Mouse (Mus musculus) adrenal gland, adult (tissue): ENCODE data around the gene Hist1h3g.

ENCODE experiments used
- DNase-seq, 2 experiments: peaks; one replicate each; pipeline ENCODE4 v3.0.0; 2022 to 2023; ENCODE audit warnings: low spot score in 1 of 2; ENCODE audit not compliant: inconsistent age in 2 of 2

Hist1h3g gene

GRCm38 (mm10) chr13:23535137-23536075, at the start of gene Hist1h3g:
TSS of gene Hist1h3g (plus strand) at chr13:23535422.
- DNase-seq, result peak; percentile 87 to 96

DNA sequence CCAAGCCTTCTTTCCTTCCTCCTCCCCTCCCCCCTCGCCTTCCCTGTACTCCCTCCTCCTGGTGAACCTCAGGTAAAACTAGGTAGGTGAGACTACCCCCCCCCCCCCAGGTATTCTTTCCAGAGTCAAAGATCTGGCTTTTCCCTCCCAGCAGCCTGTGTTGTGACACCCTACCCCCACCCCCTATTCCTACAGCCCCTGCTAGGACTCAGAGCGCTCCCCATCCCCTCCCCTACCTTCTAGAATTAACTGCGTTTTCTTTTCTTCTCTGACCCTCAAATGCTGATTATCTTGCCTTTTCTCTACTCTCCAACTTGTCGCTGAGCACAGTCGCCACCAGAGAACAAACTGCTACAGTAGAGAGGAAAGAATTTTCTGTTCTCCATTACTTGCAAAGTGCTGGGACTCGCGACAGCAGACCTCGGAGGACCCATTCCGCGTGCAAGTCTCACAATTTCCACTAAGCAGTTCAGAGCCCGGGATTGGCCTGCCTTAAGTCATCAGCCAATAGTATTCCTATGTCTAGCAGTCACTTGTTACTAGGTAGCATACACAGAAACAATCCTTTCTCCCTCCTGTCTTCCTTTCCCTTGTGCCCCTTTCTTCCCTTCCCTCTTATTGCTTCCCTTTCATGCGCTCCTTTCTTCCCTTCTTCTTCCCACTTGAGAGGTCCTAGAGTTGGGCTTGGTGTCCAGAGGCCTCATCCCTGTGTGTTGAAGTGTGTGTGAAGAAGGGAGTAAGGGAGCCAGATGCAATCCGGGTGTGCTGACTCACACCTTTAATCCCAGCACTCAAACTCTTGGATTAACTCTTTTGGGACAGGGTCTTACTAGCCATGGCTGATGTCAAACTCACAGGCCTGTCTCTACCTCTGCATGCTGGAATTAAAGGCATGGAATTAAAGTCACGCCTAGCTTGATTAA, 46.6 kb upstream of the Hist1h3g start, which contains the start of gene Btn2a2:
Gene Btn2a2 (minus strand): TSS at position 458 of the 923 bp plus-strand sequence.
- DNase-seq, result peak; percentile 59 to 85

DNA sequence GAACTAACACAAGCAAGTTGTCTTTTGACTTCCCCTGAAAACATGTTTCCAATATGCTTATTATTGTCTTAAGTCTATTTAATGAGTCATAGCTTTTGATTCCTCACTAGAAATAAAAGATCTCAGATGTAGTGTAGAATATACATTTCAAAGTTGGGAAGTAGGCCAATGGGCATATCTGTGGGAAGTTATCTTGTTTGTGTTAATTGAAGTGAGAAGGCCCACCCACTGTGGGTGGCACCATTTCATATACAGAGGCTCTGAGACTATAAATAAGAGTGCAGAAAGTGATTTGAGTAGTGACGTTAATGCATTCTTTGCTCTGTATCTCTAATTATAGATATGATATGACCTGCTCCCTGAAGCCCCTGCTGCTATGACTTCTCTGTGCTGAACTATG, 44.4 kb upstream of the Hist1h3g start:
- DNase-seq, result no peak

- no peak for DNase-seq
These were observed 44.0 kb upstream of the Hist1h3g start for GRCm38 (mm10) chr13:23491263-23491662.

GRCm38 (mm10) chr13:23491990-23492389, 43.2 kb upstream of the Hist1h3g start:
- DNase-seq, result peak; percentile 13 to 65

- DNase-seq, result no peak
These were observed 39.7 kb upstream of the Hist1h3g start for GRCm38 (mm10) chr13:23495526-23495925.

- DNase-seq, result peak in 1 of 2 experiments; percentile 77
These were observed 37.4 kb upstream of the Hist1h3g start for GRCm38 (mm10) chr13:23497656-23498321.

GRCm38 (mm10) chr13:23498653-23499052, 36.6 kb upstream of the Hist1h3g start:
- no peak for DNase-seq

DNA sequence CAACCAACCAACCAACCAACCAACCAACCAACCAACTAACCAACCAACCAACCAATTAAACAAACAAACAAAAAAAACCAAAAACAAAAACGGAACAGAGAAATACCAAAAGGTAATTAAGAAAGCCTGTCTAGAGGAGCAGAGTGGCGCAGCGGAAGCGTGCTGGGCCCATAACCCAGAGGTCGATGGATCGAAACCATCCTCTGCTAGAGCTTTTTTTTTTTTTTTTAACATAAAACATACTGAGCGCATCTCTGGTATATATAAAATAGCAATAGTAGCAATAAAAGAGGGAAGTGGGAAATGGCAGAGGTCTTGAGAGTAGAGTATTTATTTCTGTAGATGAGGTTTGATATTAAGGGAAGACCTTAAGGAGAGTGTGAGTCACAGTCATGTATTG, 35.3 kb upstream of the Hist1h3g start:
- no peak for DNase-seq

- peak; percentile 40 to 89 for DNase-seq
These were observed 34.6 kb upstream of the Hist1h3g start for GRCm38 (mm10) chr13:23500424-23501200.

- no peak for DNase-seq
These were observed 33.7 kb upstream of the Hist1h3g start for GRCm38 (mm10) chr13:23501511-23501910.

GRCm38 (mm10) chr13:23502031-23502567, 33.1 kb upstream of the Hist1h3g start:
- DNase-seq, result no peak

- no peak for DNase-seq
These were observed 32.3 kb upstream of the Hist1h3g start for GRCm38 (mm10) chr13:23502916-23503315.

DNA sequence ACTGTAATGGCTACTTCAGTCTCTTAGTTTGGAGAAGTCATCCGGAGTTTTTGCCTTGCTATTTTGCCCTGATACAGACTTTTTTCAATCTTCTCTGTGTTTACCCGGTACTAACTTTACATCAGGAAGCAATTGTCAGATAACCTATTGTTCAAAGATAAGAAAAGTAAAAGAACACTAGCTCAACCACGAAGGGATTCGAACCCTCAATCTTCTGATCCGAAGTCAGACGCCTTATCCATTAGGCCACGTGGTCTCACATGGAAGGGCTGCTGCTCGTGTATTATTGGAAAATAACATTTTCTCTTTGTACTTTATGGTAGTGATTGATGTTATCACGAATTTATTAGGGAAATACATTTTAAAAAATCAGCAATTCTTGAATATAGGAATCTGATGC, 31.4 kb upstream of the Hist1h3g start:
- DNase-seq, result peak in 1 of 2 experiments; percentile 91

DNA sequence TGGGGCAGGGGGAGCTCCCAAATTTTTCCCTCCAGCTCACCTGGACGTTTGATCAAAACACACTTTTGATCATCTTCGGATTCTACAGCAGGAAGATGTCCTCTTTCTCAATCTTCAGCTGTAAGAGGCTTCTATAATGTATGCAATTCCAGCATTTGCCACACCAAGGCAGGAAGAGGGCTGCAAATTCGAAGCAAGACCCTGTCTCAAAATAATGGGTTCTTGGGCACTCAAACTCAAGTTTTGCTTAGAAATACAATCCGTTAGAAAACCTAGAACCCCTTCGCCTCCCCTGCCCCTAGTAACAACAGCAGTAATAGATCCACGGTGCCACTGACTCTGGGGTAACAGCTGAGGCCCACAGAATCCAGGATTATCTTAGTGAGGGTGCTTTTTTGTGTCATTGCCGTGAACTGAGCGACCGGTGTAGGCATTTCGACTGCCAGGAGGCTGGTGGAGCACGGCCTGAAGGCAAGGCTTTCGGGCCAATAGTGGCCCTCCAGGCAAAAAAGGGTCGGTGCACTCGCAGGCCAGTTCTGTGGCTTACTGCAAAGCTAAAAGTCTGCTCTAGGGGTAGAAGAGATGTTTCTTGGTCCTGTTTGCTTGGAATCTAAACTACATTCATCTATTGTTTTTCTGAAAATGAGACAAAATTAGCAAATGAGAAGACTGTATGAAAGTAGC, 29.4 kb upstream of the Hist1h3g start:
- peak in 1 of 2 experiments; percentile 54 for DNase-seq

- peak; percentile 39 to 89 for DNase-seq
These were observed 28.9 kb upstream of the Hist1h3g start for GRCm38 (mm10) chr13:23506351-23506750.

DNA sequence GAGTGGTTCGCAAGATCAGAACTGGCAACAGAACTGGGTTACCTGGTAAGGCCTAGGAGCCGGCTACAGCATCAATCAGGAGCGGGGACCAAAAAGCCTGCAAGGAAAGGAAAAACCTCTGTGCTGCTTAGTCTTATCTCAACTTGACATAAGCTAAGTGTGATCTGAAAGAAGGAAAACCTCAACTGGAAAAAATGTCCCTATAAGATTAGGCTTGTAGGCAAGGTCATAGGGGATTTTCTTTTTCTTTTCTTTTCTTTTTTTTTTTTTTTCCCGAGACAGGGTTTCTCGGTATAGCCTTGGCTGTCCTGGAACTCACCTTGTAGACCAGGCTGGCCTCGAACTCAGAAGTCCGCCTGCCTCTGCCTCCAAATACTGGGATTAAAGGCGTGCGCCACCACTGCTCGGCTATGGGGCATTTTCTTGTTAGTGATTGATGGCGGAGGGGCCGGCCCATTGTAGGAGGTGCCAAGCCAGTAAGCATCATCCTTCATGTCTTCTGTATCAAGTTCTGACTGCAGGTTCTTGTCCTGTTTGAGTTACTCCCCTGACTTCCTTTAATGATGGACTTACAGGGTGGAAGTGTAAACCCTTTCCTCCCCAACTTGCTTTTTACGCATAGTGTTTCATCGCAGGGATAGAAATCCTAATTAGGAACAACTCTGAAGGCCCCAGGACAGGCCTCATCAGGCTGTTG, 28.3 kb upstream of the Hist1h3g start:
- DNase-seq, result no peak

GRCm38 (mm10) chr13:23510127-23510526, 25.1 kb upstream of the Hist1h3g start:
- no peak for DNase-seq

GRCm38 (mm10) chr13:23513517-23513916, 21.7 kb upstream of the Hist1h3g start:
- no peak for DNase-seq
